Mouse (Mus musculus) thymus, postnatal 10 days (tissue): ENCODE results near the gene Rcvrn.

Experiments
- DNase-seq, 2 experiments: peaks; one replicate each; pipeline ENCODE4 v3.0.0; 2021; ENCODE audit warnings: low spot score in 2 of 2

The Rcvrn gene

GRCm38 (mm10) chr11:67694703-67695376 lies at the start of gene Rcvrn:
Rcvrn (plus strand) TSS chr11:67695326.
- DNase-seq: no peak

- peak in 1 of 2 experiments; percentile 40 for DNase-seq
Measured at GRCm38 (mm10) chr11:67647745-67648144, 47.4 kb upstream of the Rcvrn start.

- DNase-seq: no peak
Measured at GRCm38 (mm10) chr11:67648651-67649407, 46.3 kb upstream of the Rcvrn start.

- no peak for DNase-seq
Measured at GRCm38 (mm10) chr11:67649971-67650707, 45.0 kb upstream of the Rcvrn start.

- no peak for DNase-seq
Measured at GRCm38 (mm10) chr11:67651731-67652130, 43.4 kb upstream of the Rcvrn start.

- DNase-seq: no peak
Measured at GRCm38 (mm10) chr11:67652194-67652892, 42.8 kb upstream of the Rcvrn start.

GRCm38 (mm10) chr11:67652893-67653255 lies 42.3 kb upstream of the Rcvrn start:
- DNase-seq: no peak

- no peak for DNase-seq
Measured at GRCm38 (mm10) chr11:67653521-67654090, 41.5 kb upstream of the Rcvrn start.

GRCm38 (mm10) chr11:67654514-67654913 lies 40.6 kb upstream of the Rcvrn start:
- DNase-seq: no peak

- DNase-seq: no peak
Measured at GRCm38 (mm10) chr11:67655236-67655959, 39.7 kb upstream of the Rcvrn start.

- no peak for DNase-seq
Measured at GRCm38 (mm10) chr11:67656366-67656765, 38.8 kb upstream of the Rcvrn start.

- no peak for DNase-seq
Measured at GRCm38 (mm10) chr11:67656811-67657210, 38.3 kb upstream of the Rcvrn start.

GRCm38 (mm10) chr11:67657685-67658382 lies 37.3 kb upstream of the Rcvrn start:
- peak; percentile 7 to 60 for DNase-seq

- DNase-seq: no peak
Measured at GRCm38 (mm10) chr11:67661465-67661864, 33.7 kb upstream of the Rcvrn start.

GRCm38 (mm10) chr11:67663437-67663836 lies 31.7 kb upstream of the Rcvrn start:
- no peak for DNase-seq

- no peak for DNase-seq
Measured at GRCm38 (mm10) chr11:67664261-67664660, 30.9 kb upstream of the Rcvrn start.

GRCm38 (mm10) chr11:67664918-67665317 lies 30.2 kb upstream of the Rcvrn start:
- no peak for DNase-seq

- DNase-seq: no peak
Measured at GRCm38 (mm10) chr11:67666129-67666528, 29.0 kb upstream of the Rcvrn start.

- DNase-seq: no peak
Measured at GRCm38 (mm10) chr11:67667531-67668332, 27.4 kb upstream of the Rcvrn start.
